Mouse (Mus musculus) forebrain, postnatal 0 days (tissue): ENCODE data around the gene Snap23. TPM values are rescaled to one million over a fixed set of nuclear protein-coding genes. Genes with fewer than 3 reads are reported as not detected.
"Not testable (repeated sequence)": the region's sequence is repeated elsewhere in the genome, so short reads cannot be mapped to it uniquely, and the experiment has no call there.

Source experiments
- ATAC-seq: fragments of 200-750 bp; cut with Nextera tagmentation; 2 replicates; pipeline ENCODE4 v1.8.0; 2017; ENCODE audit warnings: mild to moderate bottlenecking, moderate library complexity
- DNase-seq: peaks from one replicate; pipeline ENCODE4 v3.0.0-alpha.2; 2015
- H3K27ac ChIP-seq: fragments of 300-500 bp; sonication (generic); 2 replicates; pipeline ENCODE4 v1.5.1; 2014; ENCODE audit warnings: low read depth, mild to moderate bottlenecking, antibody characterized with exemption, low read length, moderate library complexity, mixed read lengths
- H3K27me3 ChIP-seq: fragments of 300-500 bp; sonication (generic); 2 replicates; pipeline ENCODE4 v1.6.1; 2014; ENCODE audit warnings: mild to moderate bottlenecking, low read length, mixed read lengths; ENCODE audit not compliant: insufficient read depth
- H3K36me3 ChIP-seq: fragments of 300-500 bp; sonication (generic); 2 replicates; pipeline ENCODE4 v1.6.1; 2014; ENCODE audit warnings: mild to moderate bottlenecking, moderate library complexity; ENCODE audit not compliant: insufficient read depth
- H3K4me1 ChIP-seq: fragments of 300-500 bp; sonication (generic); 2 replicates; pipeline ENCODE4 v1.6.1; 2014; ENCODE audit warnings: antibody characterized with exemption; ENCODE audit not compliant: insufficient read depth
- H3K4me2 ChIP-seq: fragments of 300-500 bp; sonication (generic); 2 replicates; pipeline ENCODE4 v1.6.1; 2014; ENCODE audit warnings: low read depth, mild to moderate bottlenecking, moderate library complexity
- H3K4me3 ChIP-seq: fragments of 300-500 bp; sonication (generic); 2 replicates; pipeline ENCODE4 v1.5.1; 2014; ENCODE audit warnings: low read depth, low read length, mixed read lengths
- H3K9ac ChIP-seq: fragments of 300-500 bp; sonication (generic); 2 replicates; pipeline ENCODE4 v1.6.1; 2014; ENCODE audit warnings: mild to moderate bottlenecking
- H3K9me3 ChIP-seq: fragments of 300-500 bp; sonication (generic); 2 replicates; pipeline ENCODE4 v1.6.1; 2016; ENCODE audit warnings: low read length
- CTCF ChIP-seq: sonication (generic); IDR thresholded peaks from 2 replicates; pipeline ENCODE4 v1.5.1; 2016; ENCODE audit warnings: antibody characterized with exemption, control low read depth, low read depth
- WGBS: fragments of 180-500 bp; shearing (Covaris S2); extraction: QIAGEN DNeasy Blood & Tissue Kit; methylation state at CpG from one replicate; pipeline ENCODE4 v1.1.7; 2014; 5-methylcytosine and 5-hydroxymethylcytosine counted together
- polyA plus RNA-seq: library from polyadenylated mRNA; unstranded; fragments of >200 nt; fragmentation: Nextera tagmentation; extraction: Ambion mirVana; gene quantifications from 2 replicates; pipeline ENCODE4 v1.2.1, GENCODE M21; 2015
- total RNA-seq: library from RNA; depleted of rRNA; stranded (reverse); fragments of >200 nt; gene quantifications from 2 replicates; pipeline ENCODE4 v1.2.3, GENCODE M21; 2014

The Snap23 gene
- total and polyA plus RNA-seq, 2 experiments from 2014 or later: 8.9 to 23.1 TPM

DNA sequence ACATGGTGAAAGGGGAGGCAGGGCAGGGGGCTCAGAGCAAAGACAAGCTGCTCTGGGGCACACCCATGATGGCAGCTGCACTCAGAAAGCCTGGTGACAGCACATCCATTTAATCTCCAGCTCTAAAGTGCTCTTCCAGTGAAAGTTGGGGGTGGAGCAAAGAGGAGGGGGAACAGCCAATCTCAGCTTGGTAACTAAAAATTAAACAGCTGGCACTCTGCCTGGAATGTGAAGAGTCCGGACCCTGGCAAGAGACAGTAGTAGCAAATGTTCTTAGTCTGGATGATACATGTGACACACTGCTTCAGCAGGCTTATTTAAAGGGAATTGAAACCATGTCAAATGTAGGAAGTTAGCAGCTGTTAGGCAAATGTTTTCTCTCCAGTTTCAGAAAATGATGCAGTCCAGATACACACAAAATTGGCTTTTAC lies 27.7 kb upstream of the Snap23 start:
- H3K9me3 ChIP-seq: no peaks in the 10 kb centered on the region
- H3K27ac ChIP-seq: peak overlapping the region; percentile 57
- DNase-seq: peak; percentile 85
- H3K9ac ChIP-seq: no peak overlapping the region
- H3K4me1 ChIP-seq: peaks cover 3% of the 10 kb centered on the region; the same call in 1 of the 2 replicates
- peaks cover 13% of the 10 kb centered on the region for H3K36me3 ChIP-seq
- H3K27me3 ChIP-seq: no peaks in the 10 kb centered on the region
- no peak for TF ChIP-seq CTCF
- H3K4me2 ChIP-seq: no peak overlapping the region
- peak; percentile 96 for ATAC-seq
- no peak overlapping the region for H3K4me3 ChIP-seq
- WGBS: 3% methylated on average over 1 of the region's 1 CpGs

DNA sequence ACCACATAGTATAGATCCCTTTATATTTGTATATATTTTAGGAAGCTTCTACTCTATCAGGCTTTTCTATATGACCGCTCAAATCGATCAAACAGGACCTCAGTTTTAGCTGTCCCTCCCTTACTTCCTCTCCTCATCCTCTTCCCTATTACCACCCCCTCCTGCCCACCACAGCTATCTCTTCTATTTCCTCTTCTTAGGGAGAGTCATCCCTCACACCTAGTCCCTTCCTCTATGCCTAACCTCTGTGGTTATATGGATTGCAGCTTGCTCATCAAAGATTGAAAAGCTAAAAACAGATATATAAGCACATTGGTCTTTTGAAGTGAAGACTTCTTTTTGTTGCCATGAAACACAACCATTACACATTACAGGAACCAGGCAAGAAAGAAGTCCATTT lies 22.7 kb upstream of the Snap23 start:
- Histone ChIP-seq H3K9me3 (no peaks in the 10 kb centered on the region), H3K27ac (no peak overlapping the region), H3K36me3 (peaks cover 9% of the 10 kb centered on the region; the same call in 1 of the 2 replicates), H3K9ac (no peak overlapping the region), H3K4me1 (peaks cover 3% of the 10 kb centered on the region; the same call in 1 of the 2 replicates), H3K27me3 (no peaks in the 10 kb centered on the region), H3K4me3 (no peak overlapping the region), H3K4me2 (no peak overlapping the region)
- DNase-seq (no peak), ATAC-seq (no peak)
- no peak for TF ChIP-seq CTCF
- 98% methylated on average over 2 of the region's 2 CpGs for WGBS

DNA sequence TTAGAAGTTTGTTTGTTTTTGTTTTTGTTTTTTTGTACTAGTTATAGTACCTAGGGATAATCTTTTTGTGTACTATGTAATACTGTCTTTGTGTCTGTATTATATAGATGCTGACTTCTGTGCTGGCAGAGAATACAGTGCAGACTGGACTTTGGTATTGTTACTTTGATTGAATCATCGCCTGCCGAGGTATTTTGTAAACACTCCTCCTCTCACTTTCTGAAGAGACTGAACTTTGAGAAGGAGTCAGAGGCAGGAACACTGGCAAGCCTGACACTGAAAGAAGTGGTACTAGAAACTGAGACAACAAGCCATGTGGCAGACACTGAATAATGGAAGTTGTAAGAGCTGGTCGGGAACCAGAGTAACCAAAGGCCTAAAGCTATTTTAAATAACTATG lies 10.6 kb upstream of the Snap23 start:
- Histone ChIP-seq H3K27me3 (no peaks in the 10 kb centered on the region), H3K4me2 (no peak overlapping the region), H3K9me3 (no peaks in the 10 kb centered on the region), H3K36me3 (peaks cover 20% of the 10 kb centered on the region), H3K27ac (no peak overlapping the region), H3K4me1 (no peaks in the 10 kb centered on the region), H3K4me3 (no peak overlapping the region), H3K9ac (no peak overlapping the region)
- ATAC-seq (no peak), DNase-seq (no peak)
- TF ChIP-seq CTCF: no peak
- 75% methylated on average over 3 of the region's 3 CpGs for WGBS

DNA sequence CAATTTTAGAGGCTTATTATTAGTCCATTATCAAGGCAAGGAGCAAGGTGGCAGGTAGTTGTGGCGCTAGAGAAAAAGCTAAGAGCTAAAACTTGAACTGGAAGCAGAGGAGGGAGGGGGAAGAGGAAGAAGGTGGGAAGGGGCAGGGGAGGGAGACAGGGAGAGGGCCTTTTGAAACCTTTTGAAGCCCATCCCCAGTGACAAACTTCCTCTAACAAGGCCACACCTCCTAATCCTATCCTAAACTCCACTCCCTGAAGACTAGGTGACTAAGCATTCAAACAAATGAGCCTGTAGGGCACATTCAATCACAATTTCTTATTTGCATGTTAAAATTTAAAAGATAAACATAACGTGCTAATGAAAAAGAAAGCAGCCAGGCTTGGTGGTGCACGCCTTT lies 8.7 kb upstream of the Snap23 start:
- Histone ChIP-seq H3K4me1 (peaks cover 7% of the 10 kb centered on the region; the same call in 1 of the 2 replicates), H3K27me3 (no peaks in the 10 kb centered on the region), H3K4me2 (no peak overlapping the region)

DNA sequence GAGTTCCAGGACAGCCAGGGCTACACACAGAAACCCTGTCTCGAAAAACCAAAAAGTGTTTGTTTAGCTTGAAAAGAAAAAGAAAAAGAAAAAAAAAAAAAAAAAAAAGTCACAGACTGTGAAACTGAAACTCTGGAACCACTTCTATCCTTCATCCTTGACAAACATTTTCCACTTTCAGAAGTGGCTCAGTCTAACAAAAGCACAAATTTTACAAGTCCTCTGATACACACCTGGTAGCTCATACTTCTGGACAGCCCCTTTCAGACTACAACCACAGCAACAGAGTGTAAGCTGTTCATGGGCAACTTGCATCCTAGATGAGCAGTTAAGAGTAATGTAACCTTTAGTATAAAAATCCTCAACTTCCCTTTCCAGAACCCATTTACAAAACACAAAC lies 5.9 kb upstream of the Snap23 start:
- H3K9me3 ChIP-seq: no peaks in the 10 kb centered on the region
- H3K36me3 ChIP-seq: no peaks in the 10 kb centered on the region
- ATAC-seq (no peak), DNase-seq (no peak)
- H3K4me1 ChIP-seq: peaks cover 7% of the 10 kb centered on the region; the same call in 1 of the 2 replicates
- H3K4me2 ChIP-seq: no peak overlapping the region
- H3K4me3 ChIP-seq: no peak overlapping the region
- 100% methylated on average over 1 of the region's 1 CpGs for WGBS
- no peak overlapping the region for H3K27ac ChIP-seq
- no peak overlapping the region for H3K9ac ChIP-seq
- TF ChIP-seq CTCF: no peak
- H3K27me3 ChIP-seq: no peaks in the 10 kb centered on the region

More for the DNA sequence above, 8.7 kb upstream of the Snap23 start:
- H3K36me3 ChIP-seq: peaks cover 11% of the 10 kb centered on the region; the same call in 1 of the 2 replicates
- no peaks in the 10 kb centered on the region for H3K9me3 ChIP-seq
- no peak overlapping the region for H3K27ac ChIP-seq
- TF ChIP-seq CTCF: no peak
- WGBS: 97% methylated on average over 3 of the region's 3 CpGs
- DNase-seq (no peak), ATAC-seq (no peak)
- H3K4me3 ChIP-seq: no peak overlapping the region
- H3K9ac ChIP-seq: no peak overlapping the region

DNA sequence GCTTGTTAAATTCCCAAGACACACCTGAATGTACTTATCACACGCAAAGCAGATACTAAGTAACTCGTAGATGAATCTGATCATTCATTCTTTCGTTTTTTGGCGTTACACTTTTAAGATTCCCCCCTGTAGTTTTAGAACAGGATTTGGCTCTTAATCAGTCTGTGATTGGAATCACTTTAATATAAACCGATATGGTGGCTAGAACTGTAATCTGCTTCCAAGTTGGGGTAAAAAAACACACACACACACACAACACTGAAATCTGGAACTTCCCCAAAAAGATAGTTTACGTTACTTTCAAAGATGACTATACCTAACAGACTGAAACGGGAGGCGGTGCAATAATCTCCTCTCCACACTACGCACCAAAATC lies 4.6 kb upstream of the Snap23 start:
- Histone ChIP-seq H3K9me3 (no peaks in the 10 kb centered on the region), H3K4me2 (peak overlapping the region; percentile 73), H3K36me3 (no peaks in the 10 kb centered on the region), H3K9ac (peak overlapping the region; percentile 97), H3K27ac (no peak overlapping the region), H3K4me3 (peak overlapping the region; percentile 95), H3K27me3 (no peaks in the 10 kb centered on the region), H3K4me1 (peaks cover 7% of the 10 kb centered on the region; the same call in 1 of the 2 replicates)
- WGBS: 24% methylated on average over 9 of the region's 9 CpGs
- ATAC-seq (no peak), DNase-seq (no peak)
- TF ChIP-seq CTCF: no peak

DNA sequence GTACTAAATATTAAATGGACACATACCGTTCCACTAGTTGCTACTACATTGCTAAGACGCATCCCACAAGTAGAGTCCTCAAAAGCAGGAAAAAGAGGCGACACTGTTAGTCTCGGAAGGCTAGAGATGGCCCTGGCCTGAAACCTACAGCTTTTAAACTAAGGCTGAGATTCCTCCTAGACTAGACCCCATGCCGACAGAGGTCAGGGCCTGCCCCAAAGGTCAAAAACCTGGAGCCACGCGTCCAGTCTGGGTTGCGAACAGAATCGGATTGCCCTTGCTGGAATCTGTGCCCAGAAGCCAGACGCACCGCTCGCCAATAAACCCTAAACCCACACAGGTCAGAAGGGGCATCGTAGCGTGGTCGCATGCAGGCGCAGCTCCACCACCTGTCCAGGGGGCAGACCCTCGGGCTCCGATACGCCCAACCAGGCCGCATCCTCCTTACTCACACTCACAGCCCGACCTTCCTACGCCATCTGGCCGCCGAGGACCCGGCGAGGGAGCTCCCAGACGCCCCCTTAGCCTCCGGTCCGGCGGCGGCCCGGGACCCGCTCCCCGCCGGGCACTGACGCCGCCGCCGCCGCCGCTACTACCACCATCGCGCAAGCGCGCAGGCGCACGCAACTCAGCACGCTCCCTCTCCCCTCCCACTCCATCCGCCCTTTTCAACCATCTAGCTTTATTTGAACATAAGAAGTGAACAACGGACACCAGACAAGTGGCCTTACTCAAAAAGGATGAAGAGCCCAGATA lies 4.1 kb upstream of the Snap23 start, which contains the start of gene Zfp106:
Gene Zfp106 (minus strand): TSS at position 609 of the 756 bp plus-strand sequence.
- peak within 1 kb of the TSS; percentile 62 for H3K27ac ChIP-seq
- TF ChIP-seq CTCF: no peak; the same call in 1 of the 2 replicates
- WGBS: under 1% methylated on average over 49 of the region's 50 CpGs

DNA sequence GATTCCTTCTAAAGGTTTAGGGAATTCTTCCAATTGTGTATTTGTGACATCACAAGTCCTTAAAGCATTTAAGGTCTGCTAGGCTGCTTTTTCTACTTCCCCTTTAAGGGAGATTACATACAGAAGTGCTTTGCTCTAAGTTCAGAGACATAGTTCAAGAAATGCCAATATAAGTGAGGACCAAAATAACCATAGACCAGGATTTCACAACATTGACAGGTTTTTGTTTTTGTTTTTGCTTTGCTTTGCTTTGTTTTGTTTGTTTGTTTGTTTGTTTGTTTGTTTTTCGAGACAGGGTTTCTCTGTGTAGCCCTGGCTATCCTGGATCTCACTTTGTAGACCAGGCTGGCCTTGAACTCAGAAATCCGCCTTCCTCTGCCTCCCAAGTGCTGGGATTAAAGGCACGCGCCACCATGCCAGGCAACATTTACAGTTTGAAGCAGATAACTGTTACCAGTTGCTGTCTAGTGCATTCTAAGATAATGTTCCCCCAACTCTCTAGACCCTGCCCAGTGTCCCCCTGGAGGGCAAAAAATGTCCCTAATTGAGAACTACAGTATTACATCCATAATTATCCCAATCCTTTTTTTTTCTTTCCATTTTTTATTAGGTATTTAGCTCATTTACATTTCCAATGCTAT lies 2.8 kb upstream of the Snap23 start:
- not testable (repeated sequence) for H3K27ac ChIP-seq, H3K36me3 ChIP-seq, H3K4me2 ChIP-seq, H3K9me3 ChIP-seq, H3K27me3 ChIP-seq, H3K4me3 ChIP-seq, H3K9ac ChIP-seq, ATAC-seq, H3K4me1 ChIP-seq, DNase-seq
- WGBS: 96% methylated on average over 4 of the region's 4 CpGs

More for the DNA sequence above, 4.1 kb upstream of the Snap23 start, which contains the start of gene Zfp106:
- Histone ChIP-seq H3K4me3 (peak within 1 kb of the TSS; percentile 95), H3K4me2 (peak within 1 kb of the TSS; percentile 73), H3K9ac (peak within 1 kb of the TSS; percentile 97), H3K4me1 (peaks cover 7% of the 10 kb centered on the region; the same call in 1 of the 2 replicates), H3K36me3 (no peaks in the 10 kb centered on the region), H3K9me3 (no peaks in the 10 kb centered on the region), H3K27me3 (no peaks in the 10 kb centered on the region)
- DNase-seq (peak; percentile 92), ATAC-seq (peak; percentile 93)
